Comparison of ENCODE assay signal across 12 mouse cellular contexts in the genomic region with DNA sequence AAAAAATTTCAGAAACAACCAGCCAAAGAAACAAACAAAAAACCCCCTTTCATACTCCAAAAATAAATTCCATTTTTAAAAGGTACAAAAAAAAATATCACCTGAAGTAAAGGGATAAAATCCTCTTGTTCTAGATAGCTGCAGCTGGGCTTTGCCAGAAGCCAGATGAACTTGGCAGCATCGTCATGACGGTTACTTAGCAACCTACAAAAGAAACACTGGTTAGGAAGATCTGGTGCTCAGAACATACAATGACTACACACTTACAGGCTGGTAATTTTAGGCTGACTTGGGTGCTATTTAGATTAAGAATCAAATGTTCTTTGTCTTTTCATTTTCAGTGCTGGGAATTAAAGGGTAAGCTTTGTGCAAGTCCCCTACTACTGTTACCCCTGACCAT.
DNase-seq lines count a peak whose midpoint lies in the region; ATAC-seq lines count a peak whose summit lies in the region.
"Had no signal": no experiment of that assay in that cellular context is flagged by ENCODE, and none has a peak within 500 bp of the region (broad histone marks: within the 10 kb centered on the region; RNA-seq: fewer than 3 reads in every experiment).

No protein-coding gene starts in this region.

- ATAC-seq in kidney, embryonic 14.5 days (ENCODE audit: low FRiP score, low TSS enrichment), result no peak
- ATAC-seq: CD4-positive, CD25-positive, alpha-beta regulatory T cell, adult 4 months; intestine, embryonic 16.5 days had no signal

- no peaks in the 10 kb centered on the region for H3K4me1 ChIP-seq in kidney, embryonic 14.5 days (ENCODE audit: control insufficient read depth, insufficient read depth, low read length)
- H3K4me1 ChIP-seq: limb, embryonic 13.5 days had no signal

- no peaks in the 10 kb centered on the region for H3K9me3 ChIP-seq in kidney, embryonic 14.5 days (ENCODE audit: control insufficient read depth, low read length)
- H3K9me3 ChIP-seq: limb, embryonic 13.5 days had no signal

- no peaks in the 10 kb centered on the region for H3K27me3 ChIP-seq in kidney, embryonic 14.5 days (ENCODE audit: control insufficient read depth, insufficient read depth, low read length)
- H3K27me3 ChIP-seq: limb, embryonic 13.5 days had no signal

- whole genome bisulfite sequencing in kidney, embryonic 14.5 days, result 91% methylated on average over 2 of the region's 2 CpGs

- no peak overlapping the region for H3K27ac ChIP-seq in kidney, embryonic 14.5 days (ENCODE audit: low read depth, low read length)
- H3K27ac ChIP-seq: limb, embryonic 13.5 days had no signal

- H3K36me3 ChIP-seq in kidney, embryonic 14.5 days (ENCODE audit: control insufficient read depth, insufficient read depth, low read length), result peaks cover 27% of the 10 kb centered on the region; the same call in 1 of the 2 replicates

- DNase-seq in gastrocnemius, adult 18-20 months (ENCODE audit: low spot score), result peak; percentile 60
- no peak for DNase-seq in gastrocnemius, postnatal 4 days (ENCODE audit: low spot score in 2 of 2)
- peak; percentile 55 for DNase-seq in right cerebral cortex, adult 18-20 months
- no peak for DNase-seq in right cerebral cortex, postnatal 14 days
- DNase-seq in layer of hippocampus, postnatal 14 days (ENCODE audit: low spot score in 2 of 2), result peak; percentile 14 to 77
- no peak for DNase-seq in thymus, postnatal 14 days
- no peak for DNase-seq in spleen, adult 12 weeks (ENCODE audit: low spot score)
- DNase-seq: cerebellum, adult 8-10 months had no signal

- H3K4me2 ChIP-seq in kidney, embryonic 14.5 days (replicated peaks; ENCODE audit: low read depth, low read length), result no peak overlapping the region
- H3K4me2 ChIP-seq: limb, embryonic 13.5 days had no signal

- no peak overlapping the region for H3K4me3 ChIP-seq in kidney, embryonic 14.5 days (ENCODE audit: low read length)
- H3K4me3 ChIP-seq: limb, embryonic 13.5 days had no signal

- H3K9ac ChIP-seq in kidney, embryonic 14.5 days (ENCODE audit: low read depth, low read length), result no peak overlapping the region
- H3K9ac ChIP-seq: limb, embryonic 13.5 days had no signal

Comparison
In these comparisons a context has a peak if more than half of its experiments do, and no peak if none do; other contexts are left out.
1. DNase-seq: peak in gastrocnemius, adult 18-20 months (single experiment), right cerebral cortex, adult 18-20 months (single experiment) and layer of hippocampus, postnatal 14 days (2 of 2); none in gastrocnemius, postnatal 4 days (0 of 2), right cerebral cortex, postnatal 14 days (single experiment), thymus, postnatal 14 days (single experiment) and spleen, adult 12 weeks (single experiment).